Mouse (Mus musculus) layer of hippocampus, adult 2 months (tissue): ENCODE results near the gene Olfr788. TPM values are rescaled to one million over a fixed set of nuclear protein-coding genes. Genes with fewer than 3 reads are reported as not detected.

Experiments used
- DNase-seq, 2 experiments: peaks; one replicate each; pipeline ENCODE4 v3.0.0; 2022; ENCODE audit warnings: low spot score in 2 of 2
- H3K27ac ChIP-seq: fragments of 200-600 bp; 2 replicates; pipeline ENCODE4 v1.8.1; 2022
- H3K4me3 ChIP-seq: fragments of 200-600 bp; 2 replicates; pipeline ENCODE4 v1.8.1; 2022; ENCODE audit warnings: mild to moderate bottlenecking
- CTCF ChIP-seq: fragments of 200-600 bp; conservative IDR thresholded peaks from 2 replicates; pipeline ENCODE4 v1.8.1; 2022; ENCODE audit warnings: antibody characterized with exemption, mild to moderate bottlenecking, moderate library complexity
- long read RNA-seq, 2 experiments: library from polyadenylated mRNA; stranded (forward); transcript quantifications; one replicate each; pipeline ENCODE4 v2.0.0; 2021; ENCODE audit warnings: borderline mapping rate in 2 of 2
- total RNA-seq, 2 experiments: library from RNA; stranded (reverse); gene quantifications; 2 replicates each; pipeline ENCODE4 v1.2.3; 2021

Gene Olfr788
- not detected for total RNA-seq
- long read RNA-seq, experiment 1: 0 reads
- long read RNA-seq, experiment 2: 0 reads

- TF ChIP-seq CTCF: no peak
- H3K4me3 ChIP-seq: no peak within 1 kb of the TSS
- DNase-seq: no peak
- H3K27ac ChIP-seq: no peak within 1 kb of the TSS
Measured at GRCm38 (mm10) chr10:129470698-129471097, at the start of gene Olfr788. Gene Olfr788 (plus strand): TSS chr10:129470998.

DNA sequence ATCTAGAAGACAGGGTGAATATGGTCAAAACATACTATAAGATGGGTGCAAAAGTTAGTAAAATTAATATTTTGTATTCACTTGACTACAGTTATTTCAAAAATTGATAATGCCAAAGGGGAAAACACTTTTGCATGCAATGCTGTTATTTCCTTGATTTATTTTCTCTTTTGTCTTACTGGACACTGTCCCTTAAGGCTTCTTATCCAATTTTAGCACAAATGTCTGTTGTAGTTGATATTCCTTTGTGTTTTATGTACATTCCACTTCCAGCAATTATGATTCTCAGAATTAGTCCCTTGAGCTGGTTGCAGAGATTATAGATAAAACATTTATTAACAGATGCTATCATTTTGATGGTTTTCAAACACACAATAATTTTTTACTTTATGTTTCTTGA lies 43.8 kb upstream of the Olfr788 start, which contains the start of gene Olfr786:
TSS of gene Olfr786 (plus strand) at position 301 of the 400 bp plus-strand sequence.
- no peak within 1 kb of the TSS for H3K4me3 ChIP-seq

DNA sequence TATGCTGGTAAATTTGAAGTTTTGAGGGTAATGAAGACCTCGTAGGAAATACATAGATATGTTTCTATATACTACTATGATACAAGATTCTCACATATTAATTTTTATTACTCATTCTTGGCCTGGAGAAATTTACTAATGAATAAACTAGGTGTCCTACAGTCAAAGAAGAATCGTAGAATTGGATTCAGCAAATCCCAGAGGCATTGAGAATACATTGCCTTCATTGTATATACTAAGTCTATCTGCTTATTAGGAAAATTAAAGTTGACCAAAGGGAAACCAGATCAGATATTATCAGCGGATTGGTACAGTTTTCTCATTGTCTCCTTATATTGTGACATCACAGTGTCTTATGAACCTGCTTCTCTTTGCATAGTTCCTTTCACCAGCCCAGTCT lies 9.2 kb upstream of the Olfr788 start, which contains the start of gene Olfr787:
TSS of gene Olfr787 (plus strand) at position 301 of the 400 bp plus-strand sequence.
- no peak within 1 kb of the TSS for H3K27ac ChIP-seq
- H3K4me3 ChIP-seq: no peak within 1 kb of the TSS
- DNase-seq: no peak
- no peak for TF ChIP-seq CTCF

More for the DNA sequence above, 43.8 kb upstream of the Olfr788 start, which contains the start of gene Olfr786:
- no peak within 1 kb of the TSS for H3K27ac ChIP-seq
- TF ChIP-seq CTCF: no peak
- DNase-seq: no peak

- DNase-seq: no peak
- no peak overlapping the region for H3K4me3 ChIP-seq
- no peak overlapping the region for H3K27ac ChIP-seq
- no peak for TF ChIP-seq CTCF
Measured at GRCm38 (mm10) chr10:129473256-129473655, 2.5 kb downstream of the Olfr788 start.

GRCm38 (mm10) chr10:129473723-129474122 lies 2.9 kb downstream of the Olfr788 start:
- no peak for DNase-seq
- H3K27ac ChIP-seq: no peak overlapping the region
- H3K4me3 ChIP-seq: no peak overlapping the region
- no peak for TF ChIP-seq CTCF

GRCm38 (mm10) chr10:129484452-129484851 lies 13.7 kb downstream of the Olfr788 start, which contains the start of gene Olfr789:
Gene Olfr789 (plus strand): TSS chr10:129484752.
- TF ChIP-seq CTCF: no peak
- H3K27ac ChIP-seq: no peak within 1 kb of the TSS
- DNase-seq: no peak
- no peak within 1 kb of the TSS for H3K4me3 ChIP-seq

DNA sequence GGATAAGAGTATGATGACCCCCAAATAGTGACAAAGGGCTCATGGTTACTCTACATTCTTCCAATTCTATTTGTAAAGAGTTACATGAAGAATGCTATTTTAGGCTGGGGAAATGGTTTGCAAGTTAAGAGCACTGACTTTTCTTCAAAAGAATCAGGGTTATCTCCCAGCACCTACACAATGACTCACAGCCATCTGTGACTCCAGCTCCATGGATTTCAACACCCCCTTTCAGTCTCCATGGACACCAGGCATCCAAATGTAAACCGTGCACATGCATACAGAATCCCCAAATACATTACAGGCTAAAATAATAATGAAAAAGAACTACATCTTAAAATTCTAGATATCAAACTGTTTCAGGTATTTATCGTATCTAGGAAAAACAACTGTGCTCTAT lies 19.3 kb downstream of the Olfr788 start:
- peak in 1 of 2 experiments; percentile 26 for DNase-seq
- Histone ChIP-seq H3K27ac (no peak overlapping the region), H3K4me3 (no peak overlapping the region)
- no peak for TF ChIP-seq CTCF

DNA sequence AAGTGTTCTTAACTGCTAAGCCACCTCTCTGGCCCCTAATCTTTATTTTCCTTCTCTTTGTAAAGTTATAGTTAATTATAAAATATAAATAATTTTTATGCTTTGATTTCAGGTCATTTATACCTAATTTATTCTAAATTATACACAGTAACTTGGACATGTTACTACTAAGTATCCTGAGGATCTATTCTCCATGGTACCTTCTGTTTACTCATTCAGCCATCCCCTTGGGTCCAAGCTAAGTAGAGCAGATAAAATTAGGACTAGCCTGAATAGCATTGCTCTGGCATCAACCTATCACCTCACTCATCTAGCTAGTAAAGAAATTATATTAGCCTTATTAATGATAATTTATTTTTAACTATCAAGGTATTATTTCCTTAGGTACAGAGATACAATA lies 27.4 kb downstream of the Olfr788 start, which contains the start of gene Olfr790:
TSS of gene Olfr790 (plus strand) at position 301 of the 400 bp plus-strand sequence.
- Histone ChIP-seq H3K27ac (no peak within 1 kb of the TSS), H3K4me3 (no peak within 1 kb of the TSS)
- no peak for DNase-seq
- no peak for TF ChIP-seq CTCF

DNA sequence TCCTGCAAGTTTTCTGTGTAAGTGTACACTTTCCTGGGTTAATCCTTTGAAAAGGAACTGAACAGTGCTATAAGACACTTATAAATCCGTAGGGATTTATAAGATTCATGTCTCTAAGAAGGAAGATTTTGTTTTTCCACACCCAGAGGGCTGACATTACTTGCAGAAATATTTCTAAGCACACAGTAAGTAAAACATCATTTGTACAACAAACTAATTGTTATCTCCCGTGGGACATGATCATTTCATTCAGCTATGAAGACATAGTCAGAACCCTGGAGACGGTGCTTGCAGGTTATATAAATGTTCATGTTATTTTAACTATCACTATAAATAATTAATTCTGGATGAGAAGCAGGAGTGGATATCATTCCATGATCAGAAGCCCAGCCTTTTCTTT lies 50.7 kb downstream of the Olfr788 start, which contains the start of gene Olfr791:
TSS of gene Olfr791 (plus strand) at position 301 of the 400 bp plus-strand sequence.
- Histone ChIP-seq H3K4me3 (no peak within 1 kb of the TSS), H3K27ac (no peak within 1 kb of the TSS)
- DNase-seq: no peak
- no peak for TF ChIP-seq CTCF

Other genes starting within 250 kb of the Olfr788 start
- gene Olfr774, start 234.8 kb upstream of the Olfr788 start, total RNA-seq: not detected
- not detected for gene Olfr775, start 222.6 kb upstream of the Olfr788 start, total RNA-seq
- gene Olfr776, start 211.9 kb upstream of the Olfr788 start, total RNA-seq: not detected
- gene Olfr777, start 199.5 kb upstream of the Olfr788 start, total RNA-seq: not detected
- gene Olfr780, start 152.9 kb upstream of the Olfr788 start, total RNA-seq: not detected
- not detected for gene Olfr781, start 142.1 kb upstream of the Olfr788 start, total RNA-seq
- not detected for gene Olfr782, start 122.1 kb upstream of the Olfr788 start, total RNA-seq
- gene Olfr784, start 86.9 kb upstream of the Olfr788 start, total RNA-seq: under 1 TPM; 0.10 to 0.18 TPM
- gene Olfr785, start 65.6 kb upstream of the Olfr788 start, total RNA-seq: not detected
- not detected for gene Olfr786, start 43.7 kb upstream of the Olfr788 start, total RNA-seq
- gene Olfr787, start 9.1 kb upstream of the Olfr788 start, total RNA-seq: not detected
- not detected for gene Olfr789, start 13.8 kb downstream of the Olfr788 start, total RNA-seq
- gene Olfr790, start 27.5 kb downstream of the Olfr788 start, total RNA-seq: not detected
- gene Olfr791, start 50.8 kb downstream of the Olfr788 start, total RNA-seq: not detected
- not detected for gene Olfr792, start 68.2 kb downstream of the Olfr788 start, total RNA-seq
- not detected for gene Olfr794, start 96.7 kb downstream of the Olfr788 start, total RNA-seq
- not detected for gene Olfr796, start 141.6 kb downstream of the Olfr788 start, total RNA-seq
- gene Olfr798, start 156.9 kb downstream of the Olfr788 start, total RNA-seq: not detected
- gene Olfr799, start 166.5 kb downstream of the Olfr788 start, total RNA-seq: not detected
- not detected for gene Olfr800, start 186.7 kb downstream of the Olfr788 start, total RNA-seq
- not detected for gene Olfr801, start 202.9 kb downstream of the Olfr788 start, total RNA-seq
- gene Olfr802, start 217.2 kb downstream of the Olfr788 start, total RNA-seq: not detected
- not detected for gene Olfr803, start 223.3 kb downstream of the Olfr788 start, total RNA-seq
- gene Olfr804, start 232.2 kb downstream of the Olfr788 start, total RNA-seq: not detected